Mouse (Mus musculus) heart, adult 2 months (tissue): ENCODE results near the gene Mypn.

Experiments used
- CTCF ChIP-seq: fragments of 200-600 bp; IDR thresholded peaks from 2 replicates; pipeline ENCODE4 v1.8.1; 2022; ENCODE audit warnings: antibody characterized with exemption, mild to moderate bottlenecking, moderate library complexity
- EP300 ChIP-seq: fragments of 200-500 bp; IDR thresholded peaks from 2 replicates; pipeline ENCODE4 v1.6.1; 2011; ENCODE audit warnings: low read depth, low read length, control low read depth; ENCODE audit not compliant: insufficient read depth
- POLR2A ChIP-seq: fragments of 200-500 bp; IDR thresholded peaks from 2 replicates; pipeline ENCODE4 v1.6.1; 2011; ENCODE audit warnings: mild to moderate bottlenecking, low read depth, low read length, control low read depth; ENCODE audit not compliant: insufficient read depth

DNA sequence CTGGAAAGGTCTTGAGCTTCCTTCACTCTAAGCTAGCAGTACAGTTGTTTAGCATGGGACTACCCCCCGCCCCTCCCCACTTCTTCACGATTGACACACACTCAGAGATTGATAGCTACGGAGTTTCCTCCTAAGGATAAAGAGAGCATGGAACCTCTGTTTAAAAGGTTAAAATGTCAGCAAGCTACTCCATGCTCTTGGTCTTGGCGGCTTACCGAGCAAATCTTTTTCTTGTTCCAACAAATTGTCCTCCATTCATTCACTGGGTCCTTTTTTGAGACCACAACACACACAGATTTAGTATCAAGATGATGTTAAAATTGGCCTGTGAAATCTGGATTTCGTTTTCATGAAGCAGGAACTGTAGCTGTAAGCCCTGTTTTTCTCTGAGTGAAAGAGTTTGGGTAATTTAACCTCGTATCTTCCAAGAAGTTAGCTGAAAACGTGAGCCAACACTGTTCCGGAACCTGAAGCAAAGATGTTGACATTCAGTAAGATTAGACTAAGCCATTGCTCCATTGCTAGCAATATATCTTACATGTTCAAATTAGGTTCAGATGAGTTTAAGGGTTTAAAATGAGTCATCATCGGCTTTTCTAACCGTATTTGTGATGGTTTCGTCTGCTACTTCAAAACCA, 39.2 kb upstream of the Mypn start:
- TF ChIP-seq CTCF (no peak), POLR2A (no peak), EP300 (no peak)
